Mouse (Mus musculus): Measurements from ENCODE around the gene Hbb-bh1.

DNA sequence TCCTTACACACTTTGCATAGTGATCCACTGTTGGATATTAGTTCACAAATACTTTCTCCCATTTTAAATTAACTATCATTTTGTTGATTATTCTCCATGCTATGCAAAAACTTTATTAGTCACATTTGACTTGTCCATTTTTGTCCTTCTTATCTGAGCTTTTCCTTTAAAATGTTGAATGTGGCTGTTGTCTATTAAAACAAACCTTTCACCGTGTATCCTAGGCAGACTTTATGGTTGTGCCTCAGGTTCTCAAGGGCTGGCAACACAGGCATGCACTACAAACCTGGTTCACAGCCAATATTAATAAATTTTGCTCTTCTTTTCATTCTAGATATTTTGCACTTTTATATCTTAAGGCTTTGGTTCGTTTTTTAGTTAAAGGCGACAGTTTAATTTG, 32.2 kb downstream of the Hbb-bh1 start:
- TF ChIP-seq CTCF (conservative IDR thresholded peaks at IDR 0.05; ENCODE audit: low read length) (no peak), NANOG (IDR thresholded peaks at IDR 0.05; ENCODE audit: borderline replicate concordance, low read length) (no peak)

Measured in E14TG2a.4 (cell line).